Mouse (Mus musculus) hindbrain, embryonic 15.5 days (tissue): ENCODE data around the gene Dhx8. TPM values are rescaled to one million over a fixed set of nuclear protein-coding genes. Genes with fewer than 3 reads are reported as not detected.

ENCODE experiments used
- ATAC-seq: fragments of 200-750 bp; cut with Nextera tagmentation; 2 replicates; pipeline ENCODE4 v1.8.0; 2017; ENCODE audit warnings: low read depth, moderate number of reproducible peaks, moderate TSS enrichment; ENCODE audit not compliant: low FRiP score
- H3K27ac ChIP-seq: fragments of 300-500 bp; sonication (generic); replicated peaks from 2 replicates; pipeline ENCODE4 v1.5.1; 2015; ENCODE audit warnings: mild to moderate bottlenecking, inconsistent platforms
- H3K27me3 ChIP-seq: fragments of 300-500 bp; sonication (generic); 2 replicates; pipeline ENCODE4 v1.6.1; 2015; ENCODE audit warnings: control low read depth, inconsistent platforms
- H3K36me3 ChIP-seq: fragments of 300-500 bp; sonication (generic); 2 replicates; pipeline ENCODE4 v1.6.1; 2015; ENCODE audit warnings: control low read depth, inconsistent platforms
- H3K4me1 ChIP-seq: fragments of 300-500 bp; sonication (generic); replicated peaks from 2 replicates; pipeline ENCODE4 v1.6.1; 2015; ENCODE audit warnings: control low read depth, inconsistent platforms
- H3K4me2 ChIP-seq: fragments of 300-500 bp; sonication (generic); 2 replicates; pipeline ENCODE4 v1.6.1; 2015; ENCODE audit warnings: moderate library complexity, mild to moderate bottlenecking, inconsistent platforms
- H3K4me3 ChIP-seq: fragments of 300-500 bp; sonication (generic); 2 replicates; pipeline ENCODE4 v1.5.1; 2015; ENCODE audit warnings: mild to moderate bottlenecking, inconsistent platforms
- H3K9ac ChIP-seq: fragments of 300-500 bp; sonication (generic); 2 replicates; pipeline ENCODE4 v1.6.1; 2015; ENCODE audit warnings: inconsistent platforms
- H3K9me3 ChIP-seq: fragments of 300-500 bp; sonication (generic); 2 replicates; pipeline ENCODE4 v1.6.1; 2016; ENCODE audit warnings: control low read depth, inconsistent platforms
- WGBS: fragments of 180-500 bp; shearing (Covaris S2); methylation state at CpG from one replicate; pipeline ENCODE4 v1.1.7; 2015; 5-methylcytosine and 5-hydroxymethylcytosine counted together
- polyA plus RNA-seq: library from polyadenylated mRNA; unstranded; fragments of >200 nt; fragmentation: Nextera tagmentation; extraction: Ambion mirVana; gene quantifications from 2 replicates; pipeline ENCODE4 v1.2.1, GENCODE M21; 2015

Gene Dhx8
- polyA plus RNA-seq, 1 experiment from 2014 or later: 28.8 TPM

DNA sequence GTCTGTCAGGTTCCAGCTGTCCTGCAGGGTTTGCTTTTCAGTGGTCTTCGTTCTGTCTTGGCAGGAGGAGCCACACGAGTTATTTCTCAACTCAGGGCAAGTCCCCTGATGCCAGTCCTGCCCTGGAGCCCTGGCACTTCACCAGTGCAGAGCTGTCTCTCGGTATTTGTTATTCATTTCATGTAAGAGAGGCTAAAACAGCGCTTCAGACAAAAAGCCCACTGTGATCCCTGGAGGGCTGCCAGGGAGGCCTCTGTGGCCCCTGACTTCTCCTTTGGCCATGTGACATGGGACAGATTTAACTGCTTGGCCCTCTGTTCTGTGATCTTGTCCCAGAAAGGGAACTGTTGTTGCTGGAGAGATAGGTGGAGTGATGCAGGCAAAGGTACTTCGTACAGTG lies 25.7 kb downstream of the Dhx8 start:
- no peak for ATAC-seq

GRCm38 (mm10) chr11:101759530-101759929 lies 26.8 kb downstream of the Dhx8 start:
- Histone ChIP-seq H3K4me1 (peaks cover 7% of the 10 kb centered on the region; the same call in 1 of the 2 replicates), H3K9ac (no peak overlapping the region), H3K36me3 (peaks cover 73% of the 10 kb centered on the region)

More for the DNA sequence above, 25.7 kb downstream of the Dhx8 start:
- 0 out of 2 replicates have a peak overlapping the region, but pooled peaks have one; percentile 15 for H3K27ac ChIP-seq
- peaks cover 7% of the 10 kb centered on the region; the same call in 1 of the 2 replicates for H3K4me1 ChIP-seq
- H3K9me3 ChIP-seq: no peaks in the 10 kb centered on the region
- peaks cover 76% of the 10 kb centered on the region for H3K36me3 ChIP-seq
- H3K4me3 ChIP-seq: no peak overlapping the region
- no peak overlapping the region for H3K4me2 ChIP-seq
- H3K9ac ChIP-seq: no peak overlapping the region
- no peaks in the 10 kb centered on the region for H3K27me3 ChIP-seq
- 59% methylated on average over 5 of the region's 5 CpGs for WGBS

DNA sequence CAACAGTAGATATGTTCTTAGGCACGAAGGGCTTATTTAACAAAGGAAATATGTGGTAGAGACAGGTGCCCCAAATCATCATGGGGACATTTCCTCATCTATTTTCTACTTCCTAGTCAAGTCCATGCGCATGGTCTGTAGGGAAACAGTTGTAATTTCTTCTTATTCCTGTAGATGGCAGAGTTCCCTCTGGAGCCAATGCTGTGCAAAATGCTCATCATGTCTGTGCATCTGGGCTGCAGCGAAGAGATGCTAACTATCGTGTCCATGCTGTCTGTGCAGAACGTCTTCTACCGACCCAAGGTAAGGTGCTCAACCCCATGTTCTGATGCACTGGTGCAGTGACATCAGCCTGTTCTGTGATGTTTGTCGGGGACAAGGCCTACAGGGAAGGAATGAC lies 31.0 kb downstream of the Dhx8 start:
- 0 out of 2 replicates have a peak, but pooled peaks cover 1% of the 10 kb centered on the region for H3K4me1 ChIP-seq
- peaks cover 77% of the 10 kb centered on the region for H3K36me3 ChIP-seq
- no peak for ATAC-seq
- no peak overlapping the region for H3K27ac ChIP-seq
- no peak overlapping the region for H3K4me2 ChIP-seq
- 51% methylated on average over 7 of the region's 7 CpGs for WGBS
- H3K4me3 ChIP-seq: no peak overlapping the region
- no peak overlapping the region for H3K9ac ChIP-seq
- no peaks in the 10 kb centered on the region for H3K27me3 ChIP-seq
- H3K9me3 ChIP-seq: no peaks in the 10 kb centered on the region

More at GRCm38 (mm10) chr11:101759530-101759929, 26.8 kb downstream of the Dhx8 start:
- Histone ChIP-seq H3K4me3 (no peak overlapping the region), H3K27ac (no peak overlapping the region), H3K9me3 (no peaks in the 10 kb centered on the region), H3K27me3 (no peaks in the 10 kb centered on the region), H3K4me2 (no peak overlapping the region)
- 95% methylated on average over 3 of the region's 3 CpGs for WGBS
- ATAC-seq: no peak

GRCm38 (mm10) chr11:101764546-101764945 lies 31.8 kb downstream of the Dhx8 start:
- 93% methylated on average over 8 of the region's 8 CpGs for WGBS
- no peak for ATAC-seq
- Histone ChIP-seq H3K36me3 (peaks cover 69% of the 10 kb centered on the region), H3K27me3 (no peaks in the 10 kb centered on the region), H3K9ac (no peak overlapping the region), H3K4me3 (no peak overlapping the region), H3K4me1 (no peaks in the 10 kb centered on the region), H3K9me3 (no peaks in the 10 kb centered on the region), H3K4me2 (no peak overlapping the region), H3K27ac (no peak overlapping the region)

- Histone ChIP-seq H3K4me3 (no peak overlapping the region), H3K36me3 (peaks cover 52% of the 10 kb centered on the region), H3K27ac (no peak overlapping the region), H3K4me2 (no peak overlapping the region), H3K9me3 (no peaks in the 10 kb centered on the region), H3K4me1 (peaks cover 5% of the 10 kb centered on the region), H3K27me3 (peaks cover 9% of the 10 kb centered on the region; the same call in 1 of the 2 replicates), H3K9ac (no peak overlapping the region)
- no peak for ATAC-seq
- WGBS: 66% methylated on average over 5 of the region's 5 CpGs
Measured at GRCm38 (mm10) chr11:101767326-101767725, 34.6 kb downstream of the Dhx8 start.

DNA sequence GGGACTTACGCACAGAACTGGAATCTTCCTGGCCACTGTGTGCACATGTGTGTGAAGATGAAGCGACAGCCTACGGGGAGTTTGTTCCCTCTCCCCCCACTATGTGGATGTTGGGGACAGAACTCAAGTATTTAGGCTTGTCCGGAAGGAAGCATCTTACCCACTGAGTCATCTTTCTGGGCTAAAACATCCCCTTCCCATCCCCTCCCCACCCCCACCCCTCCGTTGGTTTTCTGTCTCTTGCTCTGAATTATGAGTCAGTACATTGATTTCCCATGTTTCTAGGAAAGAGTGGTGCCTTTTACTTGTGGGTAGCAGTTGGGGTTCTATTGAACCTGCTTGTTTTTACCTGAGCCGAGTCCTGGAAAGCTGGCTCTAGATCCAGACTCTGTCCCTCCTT lies 36.0 kb downstream of the Dhx8 start:
- Histone ChIP-seq H3K9ac (no peak overlapping the region), H3K4me1 (peaks cover 11% of the 10 kb centered on the region), H3K27ac (no peak overlapping the region), H3K4me2 (no peak overlapping the region), H3K9me3 (no peaks in the 10 kb centered on the region), H3K4me3 (no peak overlapping the region), H3K27me3 (peaks cover 16% of the 10 kb centered on the region), H3K36me3 (peaks cover 47% of the 10 kb centered on the region)
- WGBS: 93% methylated on average over 6 of the region's 6 CpGs
- ATAC-seq: no peak

GRCm38 (mm10) chr11:101770266-101770665 lies 37.5 kb downstream of the Dhx8 start:
- Histone ChIP-seq H3K4me3 (no peak overlapping the region), H3K4me2 (no peak overlapping the region), H3K27ac (no peak overlapping the region), H3K27me3 (peaks cover 25% of the 10 kb centered on the region), H3K9ac (no peak overlapping the region), H3K4me1 (peaks cover 11% of the 10 kb centered on the region), H3K36me3 (peaks cover 34% of the 10 kb centered on the region), H3K9me3 (no peaks in the 10 kb centered on the region)
- no peak for ATAC-seq
- WGBS: 83% methylated on average over 12 of the region's 12 CpGs

DNA sequence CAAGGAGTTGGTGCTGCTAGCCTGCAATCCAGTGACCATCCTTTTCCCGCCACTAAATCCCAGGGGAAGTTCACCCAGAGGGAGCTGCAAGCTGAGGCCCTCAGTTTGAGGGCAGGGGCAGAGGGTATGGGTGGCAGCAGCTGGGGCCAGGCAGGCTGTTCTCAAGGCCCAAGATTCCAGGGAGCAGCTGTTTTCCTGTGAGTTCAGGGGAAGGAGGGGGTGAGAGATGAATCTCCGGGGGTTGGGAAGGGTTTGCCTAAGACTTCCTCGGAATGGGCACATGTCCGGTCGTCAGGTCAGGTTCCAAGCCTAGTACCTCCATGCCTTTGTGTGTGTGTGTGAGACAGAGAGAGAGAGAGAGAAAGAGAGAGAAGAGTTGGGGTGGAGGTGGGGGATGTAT lies 39.3 kb downstream of the Dhx8 start:
- Histone ChIP-seq H3K9me3 (no peaks in the 10 kb centered on the region), H3K4me3 (peak overlapping the region; percentile 24), H3K9ac (no peak overlapping the region), H3K27me3 (peaks cover 32% of the 10 kb centered on the region), H3K4me1 (peaks cover 11% of the 10 kb centered on the region), H3K36me3 (peaks cover 17% of the 10 kb centered on the region), H3K27ac (no peak overlapping the region), H3K4me2 (peak overlapping the region; percentile 52)
- WGBS: 6% methylated on average over 5 of the region's 5 CpGs
- no peak for ATAC-seq

GRCm38 (mm10) chr11:101772449-101772848 lies 39.7 kb downstream of the Dhx8 start:
- Histone ChIP-seq H3K4me1 (peaks cover 11% of the 10 kb centered on the region), H3K9me3 (no peaks in the 10 kb centered on the region), H3K27me3 (peaks cover 32% of the 10 kb centered on the region), H3K27ac (no peak overlapping the region), H3K4me2 (peak overlapping the region; percentile 52), H3K9ac (peak overlapping the region; percentile 5), H3K36me3 (peaks cover 12% of the 10 kb centered on the region), H3K4me3 (peak overlapping the region; percentile 24)
- peak; percentile 64; the same call in 1 of the 2 replicates for ATAC-seq
- WGBS: 0% methylated on average over 16 of the region's 16 CpGs

GRCm38 (mm10) chr11:101776846-101777245 lies 44.1 kb downstream of the Dhx8 start:
- Histone ChIP-seq H3K4me1 (peaks cover 11% of the 10 kb centered on the region), H3K9ac (no peak overlapping the region), H3K9me3 (no peaks in the 10 kb centered on the region), H3K27ac (no peak overlapping the region), H3K36me3 (no peaks in the 10 kb centered on the region), H3K4me2 (no peak overlapping the region), H3K4me3 (no peak overlapping the region), H3K27me3 (peaks cover 47% of the 10 kb centered on the region)
- 71% methylated on average over 4 of the region's 4 CpGs for WGBS
- ATAC-seq: no peak

DNA sequence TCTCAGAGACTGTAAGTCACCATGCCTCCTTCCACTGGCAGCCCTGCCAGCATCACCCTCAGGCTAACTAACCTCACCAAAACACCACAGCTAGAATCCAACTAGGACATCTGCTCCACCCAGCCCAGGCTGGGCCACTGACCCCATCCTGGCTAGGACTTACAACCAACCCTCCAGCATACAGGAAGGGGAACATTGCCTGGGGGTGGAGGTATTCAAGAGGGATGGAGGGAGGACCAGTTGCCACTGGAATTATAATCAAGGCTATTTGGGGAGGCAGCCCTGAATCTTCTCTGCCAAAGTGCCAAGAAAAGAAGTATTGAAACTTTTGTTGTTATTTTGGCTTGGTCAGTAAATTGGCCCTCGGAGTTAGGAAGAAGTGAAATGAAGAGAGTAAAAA lies 50.4 kb downstream of the Dhx8 start:
- ATAC-seq: no peak
- Histone ChIP-seq H3K9me3 (no peaks in the 10 kb centered on the region), H3K36me3 (no peaks in the 10 kb centered on the region), H3K4me2 (peak overlapping the region; percentile 91; the same call in 1 of the 2 replicates), H3K4me3 (peak overlapping the region; percentile 50), H3K27me3 (peaks cover 75% of the 10 kb centered on the region), H3K9ac (no peak overlapping the region), H3K4me1 (peaks cover 21% of the 10 kb centered on the region), H3K27ac (0 out of 2 replicates have a peak overlapping the region, but pooled peaks have one; percentile 66)
- 53% methylated on average over 1 of the region's 1 CpGs for WGBS

GRCm38 (mm10) chr11:101783584-101783983 lies 50.9 kb downstream of the Dhx8 start:
- Histone ChIP-seq H3K4me1 (peaks cover 21% of the 10 kb centered on the region), H3K9ac (no peak overlapping the region), H3K4me2 (peak overlapping the region; percentile 91), H3K27ac (peak overlapping the region; percentile 66), H3K9me3 (no peaks in the 10 kb centered on the region), H3K27me3 (peaks cover 79% of the 10 kb centered on the region), H3K4me3 (peak overlapping the region; percentile 50), H3K36me3 (no peaks in the 10 kb centered on the region)
- 25% methylated on average over 9 of the region's 9 CpGs for WGBS
- ATAC-seq: no peak

GRCm38 (mm10) chr11:101784072-101784471 lies 51.4 kb downstream of the Dhx8 start:
- Histone ChIP-seq H3K27ac (peak overlapping the region; percentile 66), H3K27me3 (peaks cover 81% of the 10 kb centered on the region)
- WGBS: under 1% methylated on average over 18 of the region's 19 CpGs

More at GRCm38 (mm10) chr11:101784072-101784471, 51.4 kb downstream of the Dhx8 start:
- H3K4me3 ChIP-seq: peak overlapping the region; percentile 50
- no peaks in the 10 kb centered on the region for H3K36me3 ChIP-seq
- peak overlapping the region; percentile 49 for H3K9ac ChIP-seq
- peak overlapping the region; percentile 91 for H3K4me2 ChIP-seq
- no peaks in the 10 kb centered on the region for H3K9me3 ChIP-seq
- peaks cover 21% of the 10 kb centered on the region for H3K4me1 ChIP-seq
- ATAC-seq: no peak
